Mouse (Mus musculus) R1 (cell line): Measurements from ENCODE around the gene Dnaja4.

ENCODE experiments used
- DNase-seq: peaks from one replicate; pipeline ENCODE4 v3.0.0-alpha.2; 2018; ENCODE audit warnings: low read depth, low spot score

Gene Dnaja4

DNA sequence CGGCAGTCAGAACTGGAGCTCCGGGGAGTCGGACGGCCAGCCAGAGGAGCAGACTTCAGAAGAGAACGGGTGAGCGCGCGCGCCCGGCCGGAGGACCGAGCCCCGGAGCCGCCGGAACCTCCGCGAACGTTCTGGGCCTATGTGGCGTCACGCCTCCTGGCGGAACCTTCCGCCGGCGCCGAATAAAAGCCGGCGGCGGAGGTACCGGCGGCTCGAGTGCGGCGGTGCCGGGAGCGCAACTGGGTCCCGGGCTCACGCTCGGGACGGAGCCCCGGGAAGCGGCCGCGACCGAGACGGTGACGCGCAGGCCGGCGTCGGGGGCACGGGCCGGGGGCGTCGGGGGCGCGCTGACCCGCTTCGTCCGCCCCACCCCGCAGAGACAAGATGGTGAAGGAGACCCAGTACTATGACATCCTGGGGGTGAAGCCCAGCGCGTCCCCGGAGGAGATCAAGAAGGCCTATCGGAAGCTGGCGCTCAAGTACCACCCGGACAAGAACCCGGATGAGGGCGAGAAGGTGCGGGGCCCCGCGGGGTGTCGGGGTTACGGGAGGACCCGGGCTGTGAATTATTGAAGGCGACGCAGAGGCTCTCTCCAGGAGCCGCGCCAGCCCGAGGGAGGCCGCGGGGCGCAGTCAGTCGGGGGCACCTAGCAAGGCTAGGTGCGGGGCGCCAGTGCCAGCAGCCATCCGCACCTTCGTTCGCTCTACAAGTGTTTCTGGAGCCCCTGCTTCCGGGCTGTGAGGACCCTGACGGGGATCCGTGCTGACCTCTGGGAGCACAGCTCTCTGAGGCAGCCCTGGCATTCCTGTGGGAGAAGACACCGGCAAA, 886 bp downstream of the Dnaja4 start:
- DNase-seq = peak; percentile 51

- DNase-seq = no peak
Measured at GRCm38 (mm10) chr9:54700174-54700475, 1.5 kb downstream of the Dnaja4 start.

DNA sequence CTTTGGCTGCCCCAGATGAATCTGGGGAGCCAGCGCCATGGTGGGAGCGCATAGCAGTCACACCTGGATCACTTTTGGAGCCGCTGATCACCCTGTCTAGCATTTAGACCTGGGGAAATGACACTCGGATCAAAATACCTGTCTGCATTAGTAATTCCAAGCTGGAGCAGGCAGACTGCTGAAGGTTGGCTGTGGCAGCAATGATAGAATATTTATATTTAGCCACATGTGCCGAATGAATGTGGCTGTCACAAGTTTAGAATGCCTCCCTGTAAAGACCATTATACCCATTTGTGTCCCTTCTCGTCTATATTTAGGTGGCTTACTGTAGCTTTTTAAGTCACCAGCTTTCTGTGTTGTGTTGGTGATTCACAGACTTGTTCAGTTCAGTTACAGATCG, 2.1 kb downstream of the Dnaja4 start:
- DNase-seq = no peak

DNA sequence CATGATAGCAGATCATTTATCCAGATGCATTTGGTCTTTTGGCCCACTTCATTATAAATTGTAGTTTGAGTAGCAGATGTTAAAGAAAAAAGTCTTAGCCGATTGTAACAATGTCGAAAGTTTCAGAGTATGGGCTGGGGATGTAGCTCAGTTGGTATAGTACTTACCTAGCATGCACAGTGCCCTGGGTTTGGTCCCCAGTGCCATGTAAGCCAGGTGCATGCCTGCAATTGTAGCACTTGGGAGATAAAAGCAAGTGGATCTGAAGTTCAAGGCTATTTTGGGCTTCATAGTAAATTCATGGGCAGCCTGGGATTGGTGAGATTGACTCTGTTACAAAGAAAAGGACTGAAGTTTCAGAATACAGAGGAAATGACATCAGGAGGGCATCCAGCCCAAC, 3.9 kb downstream of the Dnaja4 start:
- DNase-seq = no peak

DNA sequence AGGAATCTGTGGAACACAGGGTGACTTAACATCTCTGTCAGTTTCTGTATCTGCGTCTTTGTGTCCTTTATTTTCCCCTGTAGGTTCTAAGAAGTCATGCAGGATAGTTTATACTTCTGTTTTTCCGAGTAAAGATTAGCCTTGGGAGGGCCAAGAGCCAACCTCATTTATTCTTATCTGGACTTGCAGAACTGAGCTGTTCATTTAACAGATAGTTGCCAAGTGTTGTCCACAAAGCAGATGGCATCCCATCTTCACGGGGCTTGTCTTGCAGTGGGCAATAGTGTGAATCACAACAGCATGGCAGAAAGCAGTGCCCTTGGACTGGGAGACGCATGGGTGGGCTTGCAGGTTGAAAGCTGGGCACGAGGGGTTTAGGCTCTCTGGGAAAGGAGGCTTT, 5.7 kb downstream of the Dnaja4 start:
- no peak for DNase-seq

DNA sequence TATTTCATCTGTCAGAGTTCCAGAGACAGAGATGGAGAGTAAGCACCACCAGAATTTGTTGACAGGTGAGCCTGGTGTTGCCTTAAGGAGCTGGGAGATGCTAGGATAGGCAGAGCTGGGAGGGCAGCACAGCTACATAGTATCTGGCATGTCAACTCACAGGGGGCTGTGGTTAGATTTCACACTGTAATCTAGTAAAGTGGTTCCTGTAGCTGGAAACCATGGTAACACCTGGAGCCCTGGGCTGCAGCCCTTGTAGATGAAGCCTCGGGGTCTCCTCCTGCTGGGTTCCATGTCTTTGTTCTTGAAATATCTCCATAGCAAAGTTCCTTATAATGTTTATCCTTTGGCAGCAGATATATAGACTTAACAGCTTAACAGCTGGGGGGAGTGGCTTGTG, 6.9 kb downstream of the Dnaja4 start:
- no peak for DNase-seq

- DNase-seq = no peak
Measured at GRCm38 (mm10) chr9:54707288-54707999, 8.8 kb downstream of the Dnaja4 start.

DNA sequence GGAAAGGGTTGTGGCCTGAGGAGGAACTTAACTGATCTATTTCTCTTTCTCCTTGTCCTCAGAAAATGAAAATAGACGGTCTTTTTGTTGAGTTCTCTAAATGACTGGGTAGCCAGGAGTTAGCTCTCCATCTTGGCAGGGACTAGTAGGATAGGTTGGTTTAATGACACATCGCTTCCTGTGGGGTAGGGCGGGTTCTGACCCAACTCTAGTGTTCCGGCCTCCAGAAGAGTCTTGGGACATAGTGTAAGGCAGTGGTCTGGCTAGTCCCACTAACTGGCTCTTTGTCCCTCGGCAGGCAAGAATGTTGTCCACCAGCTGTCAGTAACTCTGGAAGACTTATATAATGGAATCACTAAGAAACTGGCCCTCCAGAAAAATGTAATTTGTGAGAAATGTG, 9.4 kb downstream of the Dnaja4 start:
- DNase-seq = no peak

- DNase-seq = no peak
Measured at GRCm38 (mm10) chr9:54715776-54716175, 17.1 kb downstream of the Dnaja4 start.

GRCm38 (mm10) chr9:54717527-54717926, 18.9 kb downstream of the Dnaja4 start:
- no peak for DNase-seq

DNA sequence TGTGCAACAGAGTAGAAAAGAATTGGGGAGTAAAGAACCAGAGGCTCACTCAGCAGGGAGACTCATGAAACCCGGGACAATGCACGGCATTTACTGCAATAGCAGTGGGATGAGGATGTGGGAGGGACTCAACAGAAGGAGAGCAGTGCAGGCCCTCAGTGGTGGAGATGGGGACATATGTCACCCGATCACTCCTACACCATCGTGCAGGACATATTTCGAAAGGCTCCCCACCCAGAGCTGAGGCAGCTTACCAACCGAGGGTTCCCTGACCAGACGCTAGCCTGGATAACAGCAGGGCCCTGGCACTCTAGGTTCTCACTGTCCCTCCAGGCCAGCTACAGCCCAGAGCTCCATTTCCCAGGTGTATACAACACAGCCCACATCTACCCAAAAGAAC, 23.5 kb downstream of the Dnaja4 start:
- DNase-seq = no peak

DNA sequence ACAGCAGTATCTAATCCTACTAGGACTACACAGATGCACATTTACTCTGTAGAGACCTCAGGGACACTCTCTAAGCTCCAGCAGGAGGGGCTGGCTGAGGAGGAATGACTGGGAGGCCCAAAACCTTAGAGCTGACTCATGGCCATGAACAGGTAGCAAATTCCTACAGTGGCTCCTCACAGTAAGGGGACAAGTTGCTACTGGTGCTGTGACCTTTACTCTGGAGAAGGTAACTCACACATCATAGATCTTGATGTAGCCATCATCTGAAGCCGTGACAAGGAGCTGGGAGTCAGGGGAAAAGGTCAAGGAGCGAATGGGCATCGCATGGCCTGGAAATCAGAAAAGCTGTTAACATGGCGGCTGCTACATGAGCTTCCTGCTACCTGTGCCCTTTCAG, 23.9 kb downstream of the Dnaja4 start:
- no peak for DNase-seq

- DNase-seq = no peak
Measured at GRCm38 (mm10) chr9:54726315-54726714, 27.6 kb downstream of the Dnaja4 start.

GRCm38 (mm10) chr9:54732122-54732521, 33.4 kb downstream of the Dnaja4 start:
- DNase-seq = peak; percentile 72

DNA sequence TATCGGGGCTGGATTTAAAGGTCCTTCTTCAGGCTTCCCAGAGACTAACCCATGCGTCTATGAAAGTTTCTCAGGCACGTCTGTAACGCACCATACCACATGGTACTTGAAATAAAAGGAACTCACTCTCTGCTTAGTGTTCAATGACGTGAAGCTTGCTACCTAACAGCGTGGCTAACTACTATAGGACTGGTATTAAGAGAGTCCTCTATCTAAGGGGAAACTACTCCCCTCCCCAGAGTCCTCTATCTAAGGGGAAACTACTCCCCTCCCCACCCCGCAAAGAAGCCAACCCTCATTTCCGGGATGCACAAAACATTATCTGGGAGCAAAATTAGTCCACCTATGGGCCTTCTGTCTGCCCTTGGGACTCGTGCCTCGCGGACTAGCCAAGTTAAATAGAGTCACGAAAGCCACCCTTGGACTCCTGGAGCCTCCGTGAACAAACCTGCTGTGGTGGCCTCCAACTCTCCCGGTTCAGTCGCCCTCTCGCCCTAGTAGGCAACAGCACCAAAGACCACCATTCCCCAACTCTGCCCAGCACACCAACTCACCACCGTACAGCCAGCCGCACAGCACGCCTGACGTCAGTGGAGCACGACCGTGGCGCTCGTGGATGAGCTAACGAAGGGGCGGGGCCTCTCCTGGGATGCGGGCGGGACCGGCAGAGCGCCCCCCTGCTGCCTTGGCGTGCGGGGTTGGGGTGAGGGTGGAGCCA, 35.4 kb downstream of the Dnaja4 start, which contains the start of gene Wdr61:
TSS of gene Wdr61 (minus strand) at position 599 of the 718 bp plus-strand sequence.
- peak; percentile 96 for DNase-seq

GRCm38 (mm10) chr9:54734639-54735252, 36.1 kb downstream of the Dnaja4 start:
- DNase-seq = no peak

- DNase-seq = peak; percentile 91
Measured at GRCm38 (mm10) chr9:54736284-54736701, 37.6 kb downstream of the Dnaja4 start.

DNA sequence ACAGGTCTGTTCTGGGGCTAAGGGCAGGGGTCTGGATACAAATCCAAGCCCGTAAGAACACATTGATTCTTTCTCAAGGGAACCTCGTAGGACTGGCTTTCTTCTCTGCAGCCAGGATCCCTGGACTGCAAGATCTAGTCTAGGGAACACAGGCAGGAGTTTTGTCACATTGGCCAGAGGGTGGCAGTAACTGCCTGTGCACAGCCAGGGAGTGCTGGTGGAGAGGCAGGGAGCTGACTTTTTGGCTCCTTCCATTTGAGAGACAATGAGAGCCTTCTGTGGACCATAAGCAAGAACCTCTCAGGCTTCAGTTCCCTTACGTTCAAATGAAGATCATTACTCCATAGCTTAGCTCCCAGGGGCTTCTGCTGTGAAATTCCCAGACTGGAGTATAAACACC, 39.7 kb downstream of the Dnaja4 start:
- peak; percentile 63 for DNase-seq

GRCm38 (mm10) chr9:54743891-54744290, 45.2 kb downstream of the Dnaja4 start:
- no peak for DNase-seq

DNA sequence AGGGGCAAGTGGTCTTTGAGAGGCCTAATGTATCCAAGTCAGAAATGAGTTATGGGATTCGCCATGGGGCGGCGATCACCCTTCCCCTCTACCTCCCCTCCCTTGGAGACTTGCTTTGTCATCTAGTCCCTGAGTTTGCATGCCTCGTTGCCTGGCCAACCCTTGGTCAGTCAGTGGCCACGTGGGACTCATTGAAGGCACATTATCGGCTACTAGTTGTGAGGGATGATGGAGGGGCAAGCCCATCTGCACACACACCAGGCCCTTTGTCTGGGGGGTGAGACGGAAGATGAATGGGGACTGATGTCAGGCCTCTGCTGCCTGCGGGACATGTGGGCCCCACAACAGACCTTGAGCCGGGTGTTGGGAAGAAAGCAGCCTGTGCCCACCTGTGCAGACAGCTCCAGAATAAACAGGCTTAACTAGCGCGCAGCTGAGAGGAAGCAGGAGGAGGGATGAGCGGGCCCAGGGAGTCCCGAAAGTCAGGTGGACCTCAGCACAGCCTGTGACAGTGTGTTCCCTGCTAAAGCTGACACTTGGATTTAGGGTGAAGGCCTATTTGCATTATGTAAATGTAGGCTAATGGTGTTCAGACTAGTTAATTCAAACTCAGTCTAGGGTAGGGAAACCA, 47.2 kb downstream of the Dnaja4 start:
- DNase-seq = no peak

DNA sequence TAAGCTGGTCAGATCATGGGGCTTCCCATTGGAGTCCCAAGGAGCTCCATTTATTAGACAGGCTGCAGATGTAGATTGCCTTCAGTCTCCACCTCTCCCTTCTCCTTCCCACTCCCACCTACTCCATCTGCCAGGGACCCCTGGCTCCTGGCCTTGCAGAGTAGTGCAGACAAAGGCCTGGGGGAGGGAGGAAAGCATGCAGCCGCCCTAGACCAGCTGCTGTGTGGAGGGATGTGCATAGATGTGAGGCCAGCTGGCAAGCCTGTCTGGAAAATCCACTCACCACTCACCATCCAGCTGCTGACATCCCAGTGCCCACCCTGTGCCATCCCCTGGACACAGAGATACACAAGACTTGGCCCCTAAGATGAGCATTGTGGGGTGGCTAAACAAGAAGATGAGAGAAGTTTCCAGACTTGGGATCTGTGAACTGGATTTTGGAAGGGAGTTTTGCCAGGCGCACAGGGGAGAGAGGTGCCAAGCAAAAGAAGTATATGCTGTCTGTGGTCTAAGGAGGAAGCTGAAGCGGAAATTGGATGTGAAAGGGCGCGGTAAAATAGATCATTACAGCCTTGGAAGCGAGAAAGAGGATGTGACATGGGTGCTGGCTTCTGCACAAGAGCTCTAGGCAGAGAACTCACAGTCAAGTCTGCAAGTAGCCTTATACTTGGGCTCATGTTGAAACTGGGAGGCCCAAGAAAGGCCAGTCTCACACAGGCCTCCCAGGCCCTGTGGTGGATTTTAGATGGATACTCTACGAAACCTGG, 51.7 kb downstream of the Dnaja4 start:
- no peak for DNase-seq
